Comparison of ENCODE assay signal across 24 mouse cellular contexts in the genomic region with DNA sequence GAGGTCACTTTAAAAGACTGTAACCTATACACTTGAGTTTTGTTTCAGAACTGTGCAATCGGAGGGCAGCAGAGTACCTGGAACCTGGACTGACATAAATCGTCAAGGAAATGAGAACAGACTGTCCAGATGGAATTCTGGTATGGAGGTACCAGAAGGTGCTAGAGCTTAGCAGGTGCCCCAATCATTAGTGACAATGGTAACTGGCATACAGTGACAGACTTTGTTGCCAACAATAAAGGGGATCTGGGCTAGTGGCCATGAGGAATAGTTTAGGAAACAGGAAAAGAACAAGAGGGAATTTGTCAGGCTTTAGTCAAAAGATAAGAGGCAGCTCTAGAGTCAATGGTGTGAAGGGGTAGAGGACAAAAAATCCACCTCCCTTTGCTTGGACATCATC. TPM values are rescaled to one million over a fixed set of nuclear protein-coding genes. Genes with fewer than 3 reads are reported as not detected.
A peak's percentile ranks its signal among the peaks of the same experiment; 100 is the strongest.
DNase-seq lines count a peak whose midpoint lies in the region; ATAC-seq and TF ChIP-seq lines count a peak whose summit lies in the region.
"Had no signal": no experiment of that assay in that cellular context is flagged by ENCODE, and none has a peak within 500 bp of the region (broad histone marks: within the 10 kb centered on the region; RNA-seq: fewer than 3 reads in every experiment).

No protein-coding gene starts in this region.

- TF ChIP-seq CTCF in testis, adult 2 months (IDR thresholded peaks at IDR 0.05; ENCODE audit: control insufficient read depth, insufficient read depth, insufficient replicate concordance, low read depth, low read length), result no peak

- H3K27me3 ChIP-seq in testis, adult 2 months (ENCODE audit: control insufficient read depth, insufficient read depth, low read length), result no peaks in the 10 kb centered on the region
- H3K27me3 ChIP-seq in hindbrain, embryonic 12.5 days, result no peaks in the 10 kb centered on the region
- H3K27me3 ChIP-seq in heart, embryonic 10.5 days (ENCODE audit: insufficient read depth, poor library complexity, severe bottlenecking), result no peaks in the 10 kb centered on the region
- H3K27me3 ChIP-seq: embryonic facial prominence, embryonic 15.5 days; hindbrain, embryonic 13.5 days; limb, embryonic 13.5 days; liver, embryonic 12.5 days; midbrain, embryonic 12.5 days had no signal

- WGBS in hindbrain, embryonic 12.5 days, result 89% methylated on average over 2 of the region's 2 CpGs
- WGBS in heart, embryonic 10.5 days, result 79% methylated on average over 2 of the region's 2 CpGs

- DNase-seq in testis, postnatal 14 days (ENCODE audit: low spot score), result no peak
- peak; percentile 65 to 68 for DNase-seq in cerebellum, adult 18-20 months
- DNase-seq in cerebellum, postnatal 14 days, result peak; percentile 51 to 76
- DNase-seq in heart, embryonic 10.5 days (ENCODE audit: low spot score), result no peak
- DNase-seq: adrenal gland, postnatal 10 days; gastrocnemius, postnatal 25 days; heart, adult 18-20 months; kidney, adult 8-10 months; kidney, postnatal 10 days; lung, adult 18-20 months; lung, postnatal 14 days; thymus, postnatal 25 days had no signal

- no peak for TF ChIP-seq POLR2A in testis, adult 2 months (IDR thresholded peaks at IDR 0.05; ENCODE audit: control insufficient read depth, low read depth, low read length)

- no peak overlapping the region for H3K4me2 ChIP-seq in hindbrain, embryonic 12.5 days (replicated peaks)
- H3K4me2 ChIP-seq: embryonic facial prominence, embryonic 15.5 days; hindbrain, embryonic 13.5 days; limb, embryonic 13.5 days; liver, embryonic 12.5 days; midbrain, embryonic 12.5 days had no signal

- no peak for ATAC-seq in hindbrain, embryonic 12.5 days (ENCODE audit: low FRiP score)
- no peak for ATAC-seq in inflammation-experienced regulatory T-cells, adult 6 months
- ATAC-seq: activated CD4-positive, CD25-positive, alpha-beta regulatory T cell, adult 4 months; liver, embryonic 12.5 days had no signal

- no peaks in the 10 kb centered on the region for H3K9me3 ChIP-seq in hindbrain, embryonic 12.5 days (replicated peaks)
- no peaks in the 10 kb centered on the region for H3K9me3 ChIP-seq in heart, embryonic 10.5 days
- H3K9me3 ChIP-seq: embryonic facial prominence, embryonic 15.5 days; hindbrain, embryonic 13.5 days; limb, embryonic 13.5 days; liver, embryonic 12.5 days; midbrain, embryonic 12.5 days had no signal

- H3K4me3 ChIP-seq in testis, adult 2 months (ENCODE audit: control insufficient read depth, low read depth, low read length), result peak overlapping the region; percentile 36; the same call in 1 of the 2 replicates
- H3K4me3 ChIP-seq in hindbrain, embryonic 12.5 days, result no peak overlapping the region
- no peak overlapping the region for H3K4me3 ChIP-seq in heart, embryonic 10.5 days
- H3K4me3 ChIP-seq: embryonic facial prominence, embryonic 15.5 days; hindbrain, embryonic 13.5 days; limb, embryonic 13.5 days; liver, embryonic 12.5 days; midbrain, embryonic 12.5 days had no signal

- no peaks in the 10 kb centered on the region for H3K4me1 ChIP-seq in testis, adult 2 months (ENCODE audit: control insufficient read depth, insufficient read depth, low read length)
- H3K4me1 ChIP-seq in hindbrain, embryonic 12.5 days, result no peaks in the 10 kb centered on the region
- no peaks in the 10 kb centered on the region for H3K4me1 ChIP-seq in heart, embryonic 10.5 days
- H3K4me1 ChIP-seq: embryonic facial prominence, embryonic 15.5 days; hindbrain, embryonic 13.5 days; limb, embryonic 13.5 days; liver, embryonic 12.5 days; midbrain, embryonic 12.5 days had no signal

- H3K27ac ChIP-seq in testis, adult 2 months (ENCODE audit: control insufficient read depth, insufficient read depth, low read depth, low read length), result no peak overlapping the region
- H3K27ac ChIP-seq in hindbrain, embryonic 12.5 days, result no peak overlapping the region
- no peak overlapping the region for H3K27ac ChIP-seq in heart, embryonic 10.5 days
- H3K27ac ChIP-seq: embryonic facial prominence, embryonic 15.5 days; hindbrain, embryonic 13.5 days; limb, embryonic 13.5 days; liver, embryonic 12.5 days; midbrain, embryonic 12.5 days; stomach, postnatal 0 days had no signal

- no peaks in the 10 kb centered on the region for H3K36me3 ChIP-seq in testis, adult 2 months (ENCODE audit: control insufficient read depth, insufficient read depth, low read length)
- no peaks in the 10 kb centered on the region for H3K36me3 ChIP-seq in hindbrain, embryonic 12.5 days
- no peaks in the 10 kb centered on the region for H3K36me3 ChIP-seq in heart, embryonic 10.5 days
- H3K36me3 ChIP-seq: embryonic facial prominence, embryonic 15.5 days; hindbrain, embryonic 13.5 days; limb, embryonic 13.5 days; liver, embryonic 12.5 days; midbrain, embryonic 12.5 days had no signal

- no peak overlapping the region for H3K9ac ChIP-seq in hindbrain, embryonic 12.5 days
- H3K9ac ChIP-seq: embryonic facial prominence, embryonic 15.5 days; hindbrain, embryonic 13.5 days; limb, embryonic 13.5 days; liver, embryonic 12.5 days; midbrain, embryonic 12.5 days had no signal

RNA-seq across cellular contexts. Expression of a gene that starts 43.3 kb away (rescaled TPM):
- polyA plus RNA-seq in testis, adult 2 months (2012; rRNA removed), result 51.2 and 56.8 TPM in 2 replicates
- 0.17 and 0.35 TPM in 2 replicates for polyA plus RNA-seq in hindbrain, embryonic 12.5 days (2016; fragmentation: Nextera tagmentation; extraction: Ambion mirVana)
- polyA plus RNA-seq in heart, embryonic 10.5 days (2016; fragmentation: Nextera tagmentation; extraction: Ambion mirVana), result 0.09 TPM in 1 of 2 replicates, not detected in the other
- polyA plus RNA-seq in inflammation-experienced regulatory T-cells, adult 6 months (2017; shearing (Covaris generic)), result not detected
- polyA plus RNA-seq: activated CD4-positive, CD25-positive, alpha-beta regulatory T cell, adult 4 months; intestine, embryonic 14.5 days; liver, embryonic 12.5 days; midbrain, embryonic 12.5 days; small intestine, adult 2 months had no signal

Comparison
In these comparisons a context has a peak if more than half of its experiments do, and no peak if none do; other contexts are left out.
1. DNase-seq: peak in cerebellum, adult 18-20 months (2 of 2) and cerebellum, postnatal 14 days (2 of 2); none in testis, postnatal 14 days (single experiment) and heart, embryonic 10.5 days (single experiment).
2. RNA of a gene that starts 43.3 kb away (polyA plus RNA-seq): 51.2 to 56.8 TPM in testis, adult 2 months; 0.17 to 0.35 TPM in hindbrain, embryonic 12.5 days, 0.09 TPM in heart, embryonic 10.5 days and not detected in inflammation-experienced regulatory T-cells, adult 6 months; every median in the first group is over 10 times any median in the second.